ENCODE assay signal across 16 mouse cellular contexts in genomic region chr1:194734836-194735235, GRCm38 (mm10).
"Had no signal": no experiment of that assay in that cellular context is flagged by ENCODE, and none has a peak within 500 bp of the region (broad histone marks: within the 10 kb centered on the region; RNA-seq: fewer than 3 reads in every experiment).

No protein-coding gene starts in this region.

- H3K4me1 ChIP-seq: liver, embryonic 13.5 days had no signal

- H3K4me3 ChIP-seq: left cerebral cortex, adult 2 months; liver, embryonic 13.5 days; neural tube, embryonic 12.5 days; neural tube, embryonic 15.5 days had no signal

- DNase-seq: kidney, adult 2 months; kidney, postnatal 25 days; layer of hippocampus, postnatal 36 days; liver, embryonic 13.5 days; lung, adult 2 months; lung, postnatal 14 days; lung, postnatal 4 days; midbrain, embryonic 14.5 days; right cerebral cortex, adult 18-20 months; thymus, postnatal 36 days had no signal

- ATAC-seq: intestine, postnatal 0 days had no signal

- H3K36me3 ChIP-seq: liver, embryonic 13.5 days; neural tube, embryonic 12.5 days; neural tube, embryonic 15.5 days had no signal

- H3K27me3 ChIP-seq: liver, embryonic 13.5 days; neural tube, embryonic 12.5 days; neural tube, embryonic 15.5 days had no signal

- H3K4me2 ChIP-seq: liver, embryonic 13.5 days; neural tube, embryonic 12.5 days; neural tube, embryonic 15.5 days had no signal

- H3K9me3 ChIP-seq: liver, embryonic 13.5 days; neural tube, embryonic 12.5 days; neural tube, embryonic 15.5 days had no signal

- H3K27ac ChIP-seq: kidney, postnatal 0 days; left cerebral cortex, adult 2 months; liver, embryonic 13.5 days; neural tube, embryonic 12.5 days; neural tube, embryonic 15.5 days; stomach, postnatal 0 days had no signal

- H3K9ac ChIP-seq: liver, embryonic 13.5 days; neural tube, embryonic 12.5 days; neural tube, embryonic 15.5 days had no signal
